Comparison of ENCODE assay signal across 12 mouse cellular contexts in the genomic region with DNA sequence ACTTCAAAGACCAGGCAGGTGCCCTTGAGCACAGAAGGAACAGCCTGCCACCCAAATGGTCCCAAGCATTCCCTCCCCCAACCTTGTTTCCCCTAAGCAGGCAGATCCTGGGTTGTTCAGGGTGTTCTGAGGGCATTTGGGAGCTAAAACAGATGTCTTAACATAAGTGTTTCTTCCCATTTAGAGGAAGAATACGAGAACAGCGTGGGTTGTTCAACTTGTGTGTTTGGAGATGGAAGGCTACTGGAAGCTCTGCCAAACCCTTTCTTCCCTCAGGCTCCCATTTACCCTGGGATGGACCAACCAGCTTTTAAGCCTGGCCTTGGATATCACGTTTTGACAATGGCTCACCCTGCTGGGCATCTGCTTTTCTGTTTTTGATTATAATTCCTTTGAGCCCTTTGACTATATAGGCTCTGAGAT.
DNase-seq lines count a peak whose midpoint lies in the region; ATAC-seq and TF ChIP-seq lines count a peak whose summit lies in the region.
"Had no signal": no experiment of that assay in that cellular context is flagged by ENCODE, and none has a peak within 500 bp of the region (broad histone marks: within the 10 kb centered on the region; RNA-seq: fewer than 3 reads in every experiment).

No protein-coding gene starts in this region.

- no peaks in the 10 kb centered on the region for H3K9me3 ChIP-seq in embryonic facial prominence, embryonic 12.5 days
- H3K9me3 ChIP-seq in midbrain, embryonic 16.5 days (replicated peaks; ENCODE audit: control insufficient read depth, low read length, poor library complexity, severe bottlenecking), result no peaks in the 10 kb centered on the region
- H3K9me3 ChIP-seq: liver, embryonic 15.5 days had no signal

- no peak overlapping the region for H3K27ac ChIP-seq in left cerebral cortex, adult 2 months
- 0 out of 2 replicates have a peak overlapping the region, but pooled peaks have one; percentile 18 for H3K27ac ChIP-seq in embryonic facial prominence, embryonic 12.5 days
- no peak overlapping the region for H3K27ac ChIP-seq in midbrain, embryonic 16.5 days (ENCODE audit: low read length)
- H3K27ac ChIP-seq: liver, embryonic 15.5 days had no signal

- no peak overlapping the region for H3K4me2 ChIP-seq in embryonic facial prominence, embryonic 12.5 days (replicated peaks)
- no peak overlapping the region for H3K4me2 ChIP-seq in midbrain, embryonic 16.5 days (ENCODE audit: low read length)
- H3K4me2 ChIP-seq: liver, embryonic 15.5 days had no signal

- intact Hi-C loops in left cerebral cortex, adult 2 months (cut with DNase I), result no loop called here

- no peaks in the 10 kb centered on the region for H3K27me3 ChIP-seq in embryonic facial prominence, embryonic 12.5 days
- H3K27me3 ChIP-seq in midbrain, embryonic 16.5 days (ENCODE audit: control insufficient read depth, insufficient read depth, low read depth, low read length), result no peaks in the 10 kb centered on the region
- H3K27me3 ChIP-seq: liver, embryonic 15.5 days had no signal

- H3K4me1 ChIP-seq in embryonic facial prominence, embryonic 12.5 days, result 0 out of 2 replicates have a peak, but pooled peaks cover 4% of the 10 kb centered on the region
- peaks cover 6% of the 10 kb centered on the region for H3K4me1 ChIP-seq in midbrain, embryonic 16.5 days (ENCODE audit: control insufficient read depth, insufficient read depth, low read length)
- H3K4me1 ChIP-seq: liver, embryonic 15.5 days had no signal

- no peak overlapping the region for H3K9ac ChIP-seq in embryonic facial prominence, embryonic 12.5 days
- H3K9ac ChIP-seq in midbrain, embryonic 16.5 days (ENCODE audit: low read depth, low read length), result no peak overlapping the region
- H3K9ac ChIP-seq: liver, embryonic 15.5 days had no signal

- DNase-seq in adrenal gland, postnatal 10 days, result peak; percentile 35
- no peak for DNase-seq in adrenal gland, adult 18-20 months (ENCODE audit: low spot score in 2 of 2)
- DNase-seq in left cerebral cortex, adult 2 months (ENCODE audit: extremely low spot score in 1 of 2, low spot score in 2 of 2), result no peak
- no peak for DNase-seq in left cerebral cortex, adult 9 months (ENCODE audit: low spot score in 2 of 2)
- no peak for DNase-seq in ovary, postnatal 14 days (ENCODE audit: low spot score)
- DNase-seq in kidney, postnatal 10 days, result no peak
- DNase-seq: B cell, adult 2 months; cerebellum, postnatal 36 days; heart, adult 18-20 months had no signal

- WGBS in embryonic facial prominence, embryonic 12.5 days, result 32% methylated on average over 3 of the region's 3 CpGs
- 47% methylated on average over 3 of the region's 3 CpGs for WGBS in midbrain, embryonic 16.5 days

- H3K36me3 ChIP-seq in embryonic facial prominence, embryonic 12.5 days, result no peaks in the 10 kb centered on the region
- no peaks in the 10 kb centered on the region for H3K36me3 ChIP-seq in midbrain, embryonic 16.5 days (ENCODE audit: control insufficient read depth, insufficient read depth, low read length)
- H3K36me3 ChIP-seq: liver, embryonic 15.5 days had no signal

- ATAC-seq in embryonic facial prominence, embryonic 12.5 days (ENCODE audit: insufficient number of reproducible peaks, insufficient read depth, low FRiP score, low TSS enrichment), result no peak
- peak; percentile 48; the same call in 1 of the 2 replicates for ATAC-seq in midbrain, embryonic 16.5 days

- H3K4me3 ChIP-seq in left cerebral cortex, adult 2 months, result no peak overlapping the region
- no peak overlapping the region for H3K4me3 ChIP-seq in embryonic facial prominence, embryonic 12.5 days
- no peak overlapping the region for H3K4me3 ChIP-seq in midbrain, embryonic 16.5 days (ENCODE audit: low read depth, low read length)
- H3K4me3 ChIP-seq: liver, embryonic 15.5 days had no signal

- TF ChIP-seq CTCF in left cerebral cortex, adult 2 months (IDR thresholded peaks at IDR 0.05), result peak; percentile 9
